Mouse (Mus musculus) embryonic fibroblast, embryonic 13.5 days (primary cell): Measurements from ENCODE around the gene Gm20388. TPM values are rescaled to one million over a fixed set of nuclear protein-coding genes. Genes with fewer than 3 reads are reported as not detected.

ENCODE experiments used
- H3K27ac ChIP-seq: 2 replicates; pipeline ENCODE4 v1.5.1; 2012; ENCODE audit warnings: low read length, control low read depth, inconsistent platforms; ENCODE audit not compliant: insufficient read depth
- H3K4me1 ChIP-seq: 2 replicates; pipeline ENCODE4 v1.6.1; 2011; ENCODE audit warnings: low read length; ENCODE audit not compliant: control insufficient read depth, insufficient read depth
- H3K4me3 ChIP-seq: 2 replicates; pipeline ENCODE4 v1.5.1; 2011; ENCODE audit warnings: mild to moderate bottlenecking, control low read depth, low read length; ENCODE audit not compliant: insufficient read depth
- CTCF ChIP-seq: IDR thresholded peaks from 2 replicates; pipeline ENCODE4 v1.5.1; 2011; ENCODE audit warnings: mild to moderate bottlenecking, control low read depth, low read length, moderate library complexity, borderline replicate concordance; ENCODE audit not compliant: insufficient read depth
- POLR2A ChIP-seq: IDR thresholded peaks from 2 replicates; pipeline ENCODE4 v1.6.1; 2011; ENCODE audit warnings: low read depth, mild to moderate bottlenecking, control low read depth, low read length, moderate library complexity
- polyA plus RNA-seq: library from polyadenylated mRNA; stranded (reverse); fragments of >200 nt; gene quantifications from 2 replicates; pipeline ENCODE4 v1.2.4, GENCODE M21; 2011; ENCODE audit warnings: low read depth; ENCODE audit not compliant: missing spikeins, insufficient read length

The Gm20388 gene
- polyA plus RNA-seq, 1 experiment, result 82.8 TPM

DNA sequence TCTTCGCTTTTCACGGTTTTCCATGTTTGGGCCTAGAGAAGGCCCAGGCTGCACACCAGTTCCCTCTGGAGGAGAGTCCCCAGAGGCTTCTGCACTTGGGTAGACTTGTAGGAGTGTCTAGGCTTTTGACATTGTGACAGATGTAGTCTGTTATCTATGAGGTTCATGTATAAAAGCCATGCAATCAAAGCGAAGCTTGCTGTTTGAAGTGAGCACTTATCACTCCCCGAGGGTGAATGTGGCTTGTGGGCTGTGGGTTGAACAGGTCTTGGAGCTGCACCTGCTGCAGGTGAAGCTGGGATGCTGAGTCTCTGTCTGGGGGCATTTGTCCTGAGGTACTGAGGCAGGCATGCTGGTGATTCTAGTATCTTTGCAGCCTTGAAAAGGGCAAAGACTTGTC lies 2057.9 kb downstream of the Gm20388 start:
- Histone ChIP-seq H3K27ac (no peak overlapping the region), H3K4me3 (no peak overlapping the region), H3K4me1 (no peaks in the 10 kb centered on the region)
- no peak for TF ChIP-seq CTCF
- no peak for TF ChIP-seq POLR2A

- TF ChIP-seq CTCF (no peak), POLR2A (no peak)
- H3K27ac ChIP-seq, result no peak overlapping the region
- no peaks in the 10 kb centered on the region for H3K4me1 ChIP-seq
- H3K4me3 ChIP-seq, result no peak overlapping the region
Measured at GRCm38 (mm10) chr8:121970225-121970624, 2059.6 kb downstream of the Gm20388 start.

GRCm38 (mm10) chr8:121971488-121972058 lies 2060.9 kb downstream of the Gm20388 start:
- TF ChIP-seq CTCF, result no peak
- H3K27ac ChIP-seq, result no peak overlapping the region
- H3K4me1 ChIP-seq, result no peaks in the 10 kb centered on the region
- H3K4me3 ChIP-seq, result no peak overlapping the region

- Histone ChIP-seq H3K27ac (no peak overlapping the region), H3K4me1 (no peaks in the 10 kb centered on the region), H3K4me3 (no peak overlapping the region)
- TF ChIP-seq POLR2A (no peak), CTCF (no peak)
Measured at GRCm38 (mm10) chr8:121973906-121974305, 2063.3 kb downstream of the Gm20388 start.

DNA sequence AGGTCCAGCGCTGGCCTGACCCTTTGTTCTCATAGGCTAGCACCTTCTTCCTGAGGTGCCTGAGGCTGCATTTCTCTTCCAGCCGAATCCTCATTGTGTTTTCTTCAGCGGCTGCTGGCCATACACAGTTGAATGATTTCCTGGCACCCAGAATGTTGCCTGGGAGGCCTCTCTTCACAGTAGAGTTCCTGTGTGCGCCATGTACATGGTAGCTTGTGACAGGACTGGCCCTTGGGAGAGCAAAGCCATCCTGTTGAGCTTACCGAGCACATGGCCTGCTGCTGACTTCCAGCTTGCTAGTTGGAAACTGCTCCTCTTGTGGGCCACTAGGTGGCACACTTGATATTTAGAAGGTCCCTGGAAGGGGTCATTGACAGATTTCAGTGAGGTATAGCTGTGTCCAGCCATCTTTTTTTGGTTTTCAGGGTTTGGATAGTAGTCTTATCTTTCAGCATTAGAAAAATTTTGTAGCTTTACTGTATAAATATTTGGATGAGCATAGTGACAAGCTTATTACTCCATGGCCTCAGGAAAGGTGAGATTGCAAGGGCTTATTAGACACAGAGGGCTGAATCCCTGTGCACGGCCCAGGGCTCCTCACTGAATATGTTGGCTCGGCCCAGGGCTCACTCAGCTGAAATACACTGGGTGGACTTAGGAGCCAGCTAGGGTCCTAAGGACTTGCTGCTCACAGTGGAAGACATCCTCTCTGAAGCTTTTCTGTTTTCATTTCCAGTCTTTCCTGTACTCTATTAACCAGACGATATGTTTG lies 2067.4 kb downstream of the Gm20388 start:
- Histone ChIP-seq H3K4me3 (no peak overlapping the region), H3K27ac (no peak overlapping the region), H3K4me1 (no peaks in the 10 kb centered on the region)
- no peak for TF ChIP-seq POLR2A
- peak; percentile 47; the same call in 1 of the 2 replicates for TF ChIP-seq CTCF

DNA sequence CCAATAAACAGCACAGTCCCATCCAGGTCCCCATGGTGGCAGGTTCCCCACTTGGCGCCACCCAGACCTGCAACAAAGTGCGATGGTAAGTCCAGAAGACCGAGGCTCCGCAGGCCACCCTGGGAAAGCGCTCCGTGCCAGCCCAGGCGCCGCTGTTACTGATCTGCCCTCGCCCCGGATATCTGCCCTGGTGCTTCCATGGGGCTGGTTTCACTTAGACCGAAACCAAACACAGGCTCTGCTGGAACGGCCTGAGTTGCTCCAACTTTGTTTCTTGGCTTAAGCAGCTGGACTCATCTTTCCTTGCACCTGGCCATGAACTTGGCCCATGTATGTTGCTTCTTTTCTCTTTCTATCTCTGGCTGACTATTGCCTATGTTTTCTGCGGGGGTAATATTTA lies 2068.0 kb downstream of the Gm20388 start:
- no peak overlapping the region for H3K27ac ChIP-seq
- no peaks in the 10 kb centered on the region for H3K4me1 ChIP-seq
- H3K4me3 ChIP-seq, result no peak overlapping the region
- TF ChIP-seq POLR2A, result no peak
- no peak for TF ChIP-seq CTCF

DNA sequence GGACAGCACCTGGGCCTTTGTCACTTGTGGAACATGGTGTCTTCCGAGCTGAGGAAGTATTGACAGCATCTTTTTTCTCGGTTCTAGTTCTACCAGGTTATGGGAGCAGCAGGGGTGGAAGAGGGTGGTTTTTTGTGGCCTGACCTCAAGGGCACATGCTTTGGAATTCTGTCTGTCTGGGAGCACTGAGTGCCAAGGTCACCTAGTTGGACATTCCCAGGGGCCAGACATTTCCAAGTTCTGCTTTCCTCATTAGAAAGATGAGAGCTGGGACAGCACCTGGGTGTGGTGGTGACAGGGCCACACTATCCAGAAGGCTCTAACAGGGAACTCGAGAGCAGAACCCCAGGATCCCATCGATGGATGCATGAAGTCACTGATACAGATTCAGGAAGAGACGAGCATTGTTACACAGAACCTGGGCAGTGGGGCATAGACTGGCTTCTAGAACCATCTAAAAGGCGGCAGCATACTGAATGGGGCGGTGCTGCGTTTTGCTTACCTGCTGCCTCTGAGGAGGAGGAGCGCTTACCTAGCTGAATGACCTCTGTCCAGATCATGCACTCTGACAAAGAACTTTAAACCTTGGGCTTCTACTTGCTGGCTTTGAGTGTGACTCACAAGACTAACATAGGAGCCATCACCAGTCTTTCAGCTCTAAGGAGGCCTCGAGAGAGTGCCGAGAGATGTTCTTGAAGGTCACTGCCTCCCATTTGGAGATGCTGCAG lies 2070.3 kb downstream of the Gm20388 start:
- H3K4me3 ChIP-seq, result no peak overlapping the region
- TF ChIP-seq CTCF (no peak), POLR2A (no peak)
- no peak overlapping the region for H3K27ac ChIP-seq
- peaks cover 7% of the 10 kb centered on the region for H3K4me1 ChIP-seq

DNA sequence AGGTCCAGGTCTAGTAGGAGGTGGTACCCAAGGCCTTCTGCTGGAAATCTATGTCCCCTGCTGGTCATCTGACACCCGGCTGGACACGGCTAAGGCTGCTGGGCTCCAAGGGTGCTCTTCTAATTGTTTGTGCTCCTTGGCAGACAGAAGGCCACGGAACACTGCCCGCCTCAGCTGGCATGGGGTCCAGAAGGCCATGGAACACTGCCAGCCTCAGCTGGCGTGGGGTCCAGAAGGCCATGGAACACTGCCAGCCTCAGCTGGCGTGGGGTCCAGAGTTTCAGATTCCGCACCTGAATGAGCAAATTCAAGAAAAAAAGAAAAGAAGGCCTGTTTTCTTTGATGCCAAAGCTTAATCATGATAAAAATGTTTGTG lies 2070.9 kb downstream of the Gm20388 start:
- H3K4me3 ChIP-seq, result no peak overlapping the region
- H3K27ac ChIP-seq, result no peak overlapping the region
- peaks cover 7% of the 10 kb centered on the region for H3K4me1 ChIP-seq
- TF ChIP-seq CTCF (no peak), POLR2A (no peak)

GRCm38 (mm10) chr8:121985673-121986072 lies 2075.0 kb downstream of the Gm20388 start:
- Histone ChIP-seq H3K4me3 (no peak overlapping the region), H3K27ac (no peak overlapping the region), H3K4me1 (peaks cover 12% of the 10 kb centered on the region)
- TF ChIP-seq CTCF, result no peak
- TF ChIP-seq POLR2A, result no peak

GRCm38 (mm10) chr8:121987892-121988291 lies 2077.3 kb downstream of the Gm20388 start:
- Histone ChIP-seq H3K4me3 (no peak overlapping the region), H3K27ac (no peak overlapping the region), H3K4me1 (peaks cover 12% of the 10 kb centered on the region)
- TF ChIP-seq CTCF (no peak), POLR2A (no peak)
